Mouse (Mus musculus) limb, embryonic 11.5 days (tissue): Measurements from ENCODE around the gene Tspan31. TPM values are rescaled to one million over a fixed set of nuclear protein-coding genes. Genes with fewer than 3 reads are reported as not detected.

Experiments
- ATAC-seq: fragments of 200-750 bp; cut with Nextera tagmentation; 2 replicates; pipeline ENCODE4 v1.8.0; 2017; ENCODE audit warnings: low read depth; ENCODE audit not compliant: insufficient number of reproducible peaks, low FRiP score, low TSS enrichment
- DNase-seq: peaks from one replicate; pipeline ENCODE4 v3.0.0-alpha.2; 2015; ENCODE audit warnings: low spot score
- H3K27ac ChIP-seq: fragments of 300-500 bp; sonication (generic); replicated peaks from 2 replicates; pipeline ENCODE4 v1.5.1; 2014; ENCODE audit warnings: low read depth, mild to moderate bottlenecking, low read length
- H3K27me3 ChIP-seq: fragments of 300-500 bp; sonication (generic); 2 replicates; pipeline ENCODE4 v1.6.1; 2014; ENCODE audit warnings: mild to moderate bottlenecking, low read length, mixed read lengths; ENCODE audit not compliant: control insufficient read depth, insufficient read depth
- H3K36me3 ChIP-seq: fragments of 300-500 bp; sonication (generic); 2 replicates; pipeline ENCODE4 v1.6.1; 2014; ENCODE audit warnings: mild to moderate bottlenecking, low read length, moderate library complexity, mixed read lengths; ENCODE audit not compliant: control insufficient read depth, insufficient read depth
- H3K4me1 ChIP-seq: fragments of 300-500 bp; sonication (generic); 2 replicates; pipeline ENCODE4 v1.6.1; 2014; ENCODE audit warnings: low read length, mixed read lengths; ENCODE audit not compliant: control insufficient read depth, insufficient read depth
- H3K4me2 ChIP-seq: fragments of 300-500 bp; sonication (generic); 2 replicates; pipeline ENCODE4 v1.6.1; 2014; ENCODE audit warnings: low read depth, mild to moderate bottlenecking, moderate library complexity; ENCODE audit not compliant: severe bottlenecking
- H3K4me3 ChIP-seq: fragments of 300-500 bp; sonication (generic); 2 replicates; pipeline ENCODE4 v1.5.1; 2014; ENCODE audit warnings: low read depth, low read length
- H3K9ac ChIP-seq: fragments of 300-500 bp; sonication (generic); 2 replicates; pipeline ENCODE4 v1.6.1; 2014; ENCODE audit warnings: mild to moderate bottlenecking, low read length
- H3K9me3 ChIP-seq: fragments of 300-500 bp; sonication (generic); 2 replicates; pipeline ENCODE4 v1.6.1; 2016; ENCODE audit warnings: low read length; ENCODE audit not compliant: control insufficient read depth
- WGBS: fragments of 180-500 bp; shearing (Covaris S2); extraction: QIAGEN DNeasy Blood & Tissue Kit; methylation state at CpG from one replicate; pipeline ENCODE4 v1.1.7; 2014; 5-methylcytosine and 5-hydroxymethylcytosine counted together
- polyA plus RNA-seq: library from polyadenylated mRNA; unstranded; fragments of >200 nt; fragmentation: Nextera tagmentation; extraction: Ambion mirVana; gene quantifications from 2 replicates; pipeline ENCODE4 v1.2.1, GENCODE M21; 2014

The Tspan31 gene
- polyA plus RNA-seq, 1 experiment from 2014 or later, result 123 TPM

DNA sequence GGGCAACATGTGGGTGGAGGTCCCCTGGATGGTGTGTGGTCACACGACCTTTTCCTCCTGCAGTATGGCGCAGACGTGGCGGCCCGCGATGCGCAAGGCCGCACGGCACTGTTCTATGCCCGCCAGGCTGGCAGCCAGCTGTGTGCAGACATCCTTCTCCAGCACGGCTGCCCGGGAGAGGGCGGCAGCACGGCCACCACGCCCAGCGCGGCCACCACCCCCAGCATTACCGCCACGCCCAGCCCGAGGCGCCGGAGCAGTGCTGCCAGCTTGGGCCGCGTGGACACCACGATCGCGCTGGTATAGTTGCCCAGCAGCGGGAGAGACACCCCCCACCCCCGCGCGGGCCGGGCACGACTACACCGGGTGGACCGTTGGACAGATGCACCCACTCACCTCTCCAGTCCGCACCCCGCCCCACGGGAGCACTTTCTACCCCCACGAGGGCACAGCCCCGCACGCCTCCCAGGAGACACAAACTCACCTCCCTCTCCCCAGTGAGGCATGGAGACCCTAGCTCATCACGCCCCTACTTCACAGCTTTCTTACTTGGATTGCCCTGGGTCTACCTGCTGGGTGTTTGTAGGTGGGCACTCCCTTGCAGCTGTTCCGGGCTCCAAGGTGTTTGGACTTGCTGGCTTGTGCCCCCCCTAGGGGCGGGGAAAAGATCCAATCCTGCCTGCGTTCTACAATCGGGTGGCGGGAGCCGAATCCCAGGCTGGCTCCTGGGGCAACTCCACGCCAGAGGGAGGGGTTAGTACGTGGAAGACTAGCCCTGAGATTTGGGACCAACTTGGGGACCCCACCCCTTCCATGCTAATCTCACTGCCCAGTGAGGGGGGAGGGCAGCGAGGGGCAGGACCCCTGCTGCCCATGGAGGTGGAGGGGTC lies 21.7 kb upstream of the Tspan31 start:
- Histone ChIP-seq H3K4me1 (peaks cover 3% of the 10 kb centered on the region; the same call in 1 of the 2 replicates), H3K9me3 (no peaks in the 10 kb centered on the region), H3K27me3 (peaks cover 52% of the 10 kb centered on the region), H3K27ac (no peak overlapping the region), H3K9ac (no peak overlapping the region), H3K36me3 (peaks cover 3% of the 10 kb centered on the region; the same call in 1 of the 2 replicates), H3K4me3 (peak overlapping the region; percentile 14; the same call in 1 of the 2 replicates), H3K4me2 (no peak overlapping the region)
- ATAC-seq, result no peak
- 7% methylated on average over 51 of the region's 51 CpGs for WGBS
- no peak for DNase-seq

DNA sequence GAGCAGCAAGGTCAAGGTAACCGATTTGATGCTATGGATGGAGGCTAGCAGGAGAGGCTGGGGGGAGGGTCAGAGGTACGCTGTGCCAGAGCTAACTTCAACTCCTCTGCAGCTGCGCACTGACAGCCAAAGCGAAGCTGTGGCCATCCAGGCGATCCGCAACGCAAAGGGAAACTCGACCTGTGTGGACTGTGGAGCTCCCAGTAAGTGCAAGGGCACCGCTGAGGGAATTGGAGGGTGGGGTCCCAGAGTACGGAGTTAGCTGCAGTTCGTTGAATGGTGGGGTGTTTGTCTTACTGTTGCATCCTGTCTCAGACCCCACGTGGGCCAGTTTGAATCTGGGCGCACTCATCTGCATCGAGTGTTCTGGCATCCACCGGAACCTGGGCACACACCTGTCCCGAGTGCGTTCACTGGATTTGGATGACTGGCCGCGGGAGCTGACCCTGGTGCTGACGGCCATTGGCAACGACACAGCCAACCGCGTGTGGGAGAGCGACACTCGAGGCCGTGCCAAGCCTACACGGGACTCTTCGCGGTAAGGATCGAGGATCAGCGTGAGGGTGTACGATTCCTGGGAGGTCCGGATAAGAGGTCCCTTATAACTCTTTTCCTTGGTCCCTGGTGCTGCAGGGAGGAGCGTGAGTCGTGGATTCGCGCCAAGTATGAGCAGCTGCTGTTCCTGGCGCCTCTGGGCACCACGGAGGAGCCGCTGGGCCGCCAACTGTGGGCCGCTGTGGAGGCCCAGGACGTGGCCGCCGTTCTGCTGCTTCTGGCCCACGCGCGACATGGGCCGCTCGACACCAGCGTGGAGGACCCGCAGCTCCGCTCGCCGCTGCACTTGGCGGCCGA lies 20.7 kb upstream of the Tspan31 start:
- Histone ChIP-seq H3K27ac (no peak overlapping the region), H3K4me2 (0 out of 2 replicates have a peak overlapping the region, but pooled peaks have one; percentile 10), H3K36me3 (no peaks in the 10 kb centered on the region; the same call in 1 of the 2 replicates), H3K4me1 (peaks cover 3% of the 10 kb centered on the region; the same call in 1 of the 2 replicates), H3K9me3 (no peaks in the 10 kb centered on the region), H3K4me3 (no peak overlapping the region), H3K27me3 (peaks cover 52% of the 10 kb centered on the region), H3K9ac (no peak overlapping the region)
- WGBS, result 11% methylated on average over 57 of the region's 57 CpGs
- DNase-seq (peak; percentile 79), ATAC-seq (no peak)

DNA sequence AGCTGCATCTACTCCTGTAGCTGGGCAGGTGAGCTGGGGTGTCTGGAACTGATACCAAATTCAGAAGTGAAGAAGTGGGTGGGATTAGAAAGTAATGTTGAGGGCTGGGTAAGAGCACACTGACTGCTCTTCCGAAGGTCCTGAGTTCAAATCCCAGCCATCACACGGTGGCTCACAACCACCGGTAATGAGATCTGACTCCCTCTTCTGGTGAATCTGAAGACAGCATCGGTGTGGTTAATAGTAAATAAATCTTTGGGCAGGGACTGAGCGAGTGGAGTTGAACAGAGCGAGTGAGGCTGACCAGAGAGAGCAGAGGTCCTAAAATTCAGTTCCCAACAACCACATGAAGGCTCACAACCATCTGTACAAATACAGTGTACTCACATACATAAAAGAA lies 15.6 kb upstream of the Tspan31 start:
- DNase-seq, result no peak
- no peaks in the 10 kb centered on the region for H3K36me3 ChIP-seq
- no peak overlapping the region for H3K4me3 ChIP-seq
- WGBS, result 75% methylated on average over 6 of the region's 6 CpGs
- H3K4me2 ChIP-seq, result no peak overlapping the region
- H3K27me3 ChIP-seq, result peaks cover 60% of the 10 kb centered on the region
- H3K27ac ChIP-seq, result no peak overlapping the region
- no peak for ATAC-seq
- H3K9ac ChIP-seq, result no peak overlapping the region
- no peaks in the 10 kb centered on the region for H3K9me3 ChIP-seq
- H3K4me1 ChIP-seq, result peaks cover 7% of the 10 kb centered on the region

DNA sequence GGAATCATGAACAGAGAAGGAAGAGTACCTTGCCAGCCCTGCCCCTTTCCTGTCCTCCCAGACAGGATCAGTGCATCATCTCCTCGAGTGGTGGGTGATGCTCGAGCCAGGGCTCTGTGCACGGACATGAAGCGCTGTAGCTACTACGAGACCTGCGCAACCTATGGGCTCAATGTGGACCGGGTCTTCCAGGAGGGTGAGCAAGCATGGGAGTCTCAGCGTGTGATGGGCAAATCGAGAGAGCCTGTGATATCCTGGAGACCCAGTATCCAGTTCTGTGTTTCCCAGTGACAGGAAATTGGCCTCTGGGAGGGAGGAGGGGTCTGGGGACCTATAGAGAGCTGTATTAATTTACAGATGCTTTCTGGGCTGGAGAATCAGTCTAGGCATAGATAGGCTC lies 15.0 kb upstream of the Tspan31 start:
- DNase-seq, result no peak
- no peak overlapping the region for H3K4me2 ChIP-seq
- H3K9me3 ChIP-seq, result 0 out of 2 replicates have a peak, but pooled peaks cover under 1% of the 10 kb centered on the region
- peaks cover 60% of the 10 kb centered on the region for H3K27me3 ChIP-seq
- no peak for ATAC-seq
- 82% methylated on average over 9 of the region's 9 CpGs for WGBS
- peaks cover 10% of the 10 kb centered on the region for H3K4me1 ChIP-seq
- no peak overlapping the region for H3K9ac ChIP-seq
- no peaks in the 10 kb centered on the region for H3K36me3 ChIP-seq
- no peak overlapping the region for H3K27ac ChIP-seq
- no peak overlapping the region for H3K4me3 ChIP-seq

DNA sequence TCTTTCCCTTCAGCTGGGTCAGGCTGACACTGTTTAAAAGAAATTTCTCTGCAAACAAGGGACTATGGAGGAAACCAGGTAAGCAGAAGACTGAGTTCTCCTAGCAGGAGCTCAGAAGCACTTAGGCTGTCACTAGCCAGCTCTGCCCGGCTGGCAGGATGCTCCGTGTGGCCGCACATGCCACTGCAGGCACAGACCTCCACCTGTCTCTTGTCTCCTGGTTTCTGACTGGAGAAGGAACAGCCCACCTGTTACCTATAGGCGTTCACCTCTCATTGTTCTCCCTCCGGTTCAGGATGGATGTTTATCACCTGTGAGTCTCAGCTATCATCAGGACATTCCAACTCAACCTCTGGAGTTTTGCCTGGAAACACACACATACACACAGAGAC lies 13.8 kb upstream of the Tspan31 start:
- H3K4me1 ChIP-seq, result peaks cover 21% of the 10 kb centered on the region
- no peak overlapping the region for H3K9ac ChIP-seq
- H3K4me2 ChIP-seq, result no peak overlapping the region
- H3K27ac ChIP-seq, result no peak overlapping the region
- H3K27me3 ChIP-seq, result peaks cover 61% of the 10 kb centered on the region
- DNase-seq (no peak), ATAC-seq (no peak)
- 0 out of 2 replicates have a peak, but pooled peaks cover 3% of the 10 kb centered on the region for H3K9me3 ChIP-seq
- no peaks in the 10 kb centered on the region for H3K36me3 ChIP-seq
- H3K4me3 ChIP-seq, result no peak overlapping the region
- WGBS, result 49% methylated on average over 5 of the region's 5 CpGs

DNA sequence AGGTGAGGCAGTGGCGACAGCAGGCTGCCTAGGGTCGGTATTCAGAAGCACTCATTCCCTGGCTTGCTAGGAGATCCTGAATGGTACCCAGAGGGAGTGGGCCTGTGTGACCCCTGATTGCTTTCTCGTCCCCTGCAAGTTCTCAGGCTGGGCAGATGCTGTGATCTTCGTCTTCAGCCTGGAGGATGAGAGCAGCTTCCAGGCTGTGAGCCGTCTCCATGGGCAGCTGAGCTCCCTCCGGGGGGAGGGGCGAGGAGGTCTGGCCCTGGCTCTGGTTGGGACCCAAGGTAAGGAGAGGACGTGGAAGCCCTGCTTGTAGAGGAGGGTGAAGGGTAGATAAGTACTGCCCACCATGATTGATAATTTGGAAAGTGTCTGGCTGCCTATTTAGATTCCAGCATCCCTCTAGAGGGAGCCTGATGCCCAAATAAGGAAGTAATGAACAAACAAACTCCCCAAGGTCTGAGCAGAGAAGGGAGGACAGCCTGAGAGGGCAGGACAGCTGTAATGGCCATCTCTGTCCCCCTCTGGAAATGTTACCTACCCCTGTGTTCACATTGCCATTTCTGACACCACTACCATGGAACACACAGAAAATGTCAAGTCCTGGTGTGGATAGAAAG lies 13.3 kb upstream of the Tspan31 start:
- no peak overlapping the region for H3K4me3 ChIP-seq
- DNase-seq (no peak), ATAC-seq (no peak)
- 0 out of 2 replicates have a peak, but pooled peaks cover 3% of the 10 kb centered on the region for H3K9me3 ChIP-seq
- H3K9ac ChIP-seq, result no peak overlapping the region
- H3K4me1 ChIP-seq, result peaks cover 21% of the 10 kb centered on the region
- H3K4me2 ChIP-seq, result no peak overlapping the region
- no peaks in the 10 kb centered on the region for H3K36me3 ChIP-seq
- no peak overlapping the region for H3K27ac ChIP-seq
- H3K27me3 ChIP-seq, result peaks cover 64% of the 10 kb centered on the region
- 25% methylated on average over 8 of the region's 8 CpGs for WGBS

DNA sequence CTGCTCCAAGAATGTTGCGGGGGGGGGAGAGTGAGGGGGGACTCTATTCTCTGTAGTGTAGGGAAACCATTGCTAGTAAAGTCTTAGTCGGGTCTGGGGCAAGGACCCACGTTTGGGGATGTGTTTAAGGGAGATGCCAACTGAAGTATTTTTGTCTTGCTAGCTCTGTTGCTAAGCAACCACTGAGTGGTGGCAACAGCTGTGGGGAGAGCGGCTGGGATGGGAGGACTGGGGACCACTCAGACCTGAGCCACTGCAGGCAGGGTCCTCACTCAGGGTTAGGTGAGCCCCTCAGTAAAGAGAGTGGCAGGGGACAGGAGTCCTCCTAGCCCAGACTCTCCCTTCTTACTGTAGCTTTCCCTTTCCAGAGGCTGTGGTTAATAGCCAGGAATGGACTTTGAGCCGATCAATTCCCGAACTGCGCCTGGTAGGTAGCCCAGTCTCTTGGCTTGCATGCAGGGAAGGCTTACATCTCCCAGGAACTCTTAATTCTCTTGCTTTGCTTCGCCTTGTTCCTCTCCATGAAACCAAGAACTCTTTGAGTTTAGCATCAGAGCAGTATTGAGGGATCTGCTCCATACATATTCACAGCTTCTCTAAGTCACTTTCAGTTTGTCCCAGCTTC lies 12.0 kb upstream of the Tspan31 start:
- ATAC-seq (no peak), DNase-seq (peak; percentile 55)
- Histone ChIP-seq H3K9me3 (0 out of 2 replicates have a peak, but pooled peaks cover 3% of the 10 kb centered on the region), H3K27ac (no peak overlapping the region), H3K27me3 (peaks cover 72% of the 10 kb centered on the region), H3K4me1 (peaks cover 26% of the 10 kb centered on the region), H3K4me2 (no peak overlapping the region), H3K4me3 (no peak overlapping the region), H3K9ac (no peak overlapping the region; the same call in 1 of the 2 replicates), H3K36me3 (no peaks in the 10 kb centered on the region)
- 28% methylated on average over 8 of the region's 8 CpGs for WGBS
